Mouse (Mus musculus) left cerebral cortex, postnatal 4 days (tissue): Measurements from ENCODE around the gene Milr1. TPM values are rescaled to one million over a fixed set of nuclear protein-coding genes. Genes with fewer than 3 reads are reported as not detected.
"Not testable (repeated sequence)": the region's sequence is repeated elsewhere in the genome, so short reads cannot be mapped to it uniquely, and the experiment has no call there.

Experiments
- DNase-seq: peaks from one replicate; pipeline ENCODE4 v3.0.0-alpha.2; 2022
- intact Hi-C: fragments of 180-260 bp; cut with DNase I; formaldehyde crosslinking; loops from one replicate; pipeline ENCODE4 v1.15.1; 2025
- total RNA-seq, 2 experiments: library from RNA; stranded (reverse); gene quantifications; 2 replicates each; pipeline ENCODE4 v1.2.3; 2021

Milr1 gene
- total RNA-seq, 2 experiments from 2014 or later: 0.56 to 0.93 TPM

GRCm38 (mm10) chr11:106729656-106730055 lies 21.4 kb upstream of the Milr1 start:
- no peak for DNase-seq
- intact Hi-C loops: no loop called here

GRCm38 (mm10) chr11:106730714-106731113 lies 20.3 kb upstream of the Milr1 start:
- DNase-seq: no peak
- intact Hi-C loops: no loop called here

- DNase-seq: no peak
- intact Hi-C loops: no loop called here
Measured at GRCm38 (mm10) chr11:106736614-106737013, 14.4 kb upstream of the Milr1 start.

GRCm38 (mm10) chr11:106737178-106737621 lies 13.8 kb upstream of the Milr1 start:
- DNase-seq: peak; percentile 11
- intact Hi-C loops: no loop called here

GRCm38 (mm10) chr11:106739116-106739515 lies 11.9 kb upstream of the Milr1 start:
- intact Hi-C loops: no loop called here
- no peak for DNase-seq

- intact Hi-C loops: loop anchor here (5.0 to 10.0 kb wide), 2 partner anchors 236 to 323 kb away; no protein-coding TSS in a partner anchor
- DNase-seq: not testable (repeated sequence)
Measured at GRCm38 (mm10) chr11:106740724-106741123, 10.3 kb upstream of the Milr1 start.

GRCm38 (mm10) chr11:106741232-106741631 lies 9.8 kb upstream of the Milr1 start:
- DNase-seq: peak; percentile 59
- intact Hi-C loops: loop anchor here (5.0 to 10.0 kb wide), 2 partner anchors 236 to 324 kb away; no protein-coding TSS in a partner anchor

- intact Hi-C loops: loop anchor here (2.0 to 10.0 kb wide), 3 partner anchors 93 to 325 kb away; no protein-coding TSS in a partner anchor
- no peak for DNase-seq
Measured at GRCm38 (mm10) chr11:106741826-106742225, 9.2 kb upstream of the Milr1 start.

GRCm38 (mm10) chr11:106742388-106742841 lies 8.6 kb upstream of the Milr1 start:
- no peak for DNase-seq
- intact Hi-C loops: loop anchor here (2.0 to 10.0 kb wide), 3 partner anchors 94 to 325 kb away; no protein-coding TSS in a partner anchor

GRCm38 (mm10) chr11:106744949-106745348 lies 6.1 kb upstream of the Milr1 start:
- intact Hi-C loops: loop anchor here (5.0 to 10.0 kb wide), 2 partner anchors 240 to 328 kb away; no protein-coding TSS in a partner anchor
- no peak for DNase-seq

GRCm38 (mm10) chr11:106749557-106750120 lies 1.4 kb upstream of the Milr1 start:
- intact Hi-C loops: loop anchor here (10.0 kb wide), 1 partner anchor 245 kb away; no protein-coding TSS in a partner anchor
- not testable (repeated sequence) for DNase-seq

- DNase-seq: no peak
- intact Hi-C loops: no loop called here
Measured at GRCm38 (mm10) chr11:106750121-106750751, 790 bp upstream of the Milr1 start, which contains the start of gene Pecam1. Gene Pecam1 (minus strand): TSS chr11:106750628.

GRCm38 (mm10) chr11:106752103-106752502 lies 1.1 kb downstream of the Milr1 start:
- DNase-seq: no peak
- intact Hi-C loops: no loop called here

GRCm38 (mm10) chr11:106753314-106753713 lies 2.3 kb downstream of the Milr1 start:
- intact Hi-C loops: no loop called here
- no peak for DNase-seq

- intact Hi-C loops: no loop called here
- no peak for DNase-seq
Measured at GRCm38 (mm10) chr11:106755583-106755982, 4.6 kb downstream of the Milr1 start.

GRCm38 (mm10) chr11:106759028-106759427 lies 8.0 kb downstream of the Milr1 start:
- DNase-seq: no peak
- intact Hi-C loops: no loop called here

GRCm38 (mm10) chr11:106760511-106760910 lies 9.5 kb downstream of the Milr1 start:
- peak; percentile 39 for DNase-seq
- intact Hi-C loops: no loop called here

GRCm38 (mm10) chr11:106762139-106762799 lies 11.2 kb downstream of the Milr1 start:
- no peak for DNase-seq
- intact Hi-C loops: no loop called here

GRCm38 (mm10) chr11:106762800-106763185 lies 11.8 kb downstream of the Milr1 start:
- no peak for DNase-seq
- intact Hi-C loops: no loop called here

- DNase-seq: no peak
- intact Hi-C loops: no loop called here
Measured at GRCm38 (mm10) chr11:106766611-106767162, 15.7 kb downstream of the Milr1 start.

GRCm38 (mm10) chr11:106767516-106767915 lies 16.5 kb downstream of the Milr1 start:
- intact Hi-C loops: no loop called here

More at GRCm38 (mm10) chr11:106767516-106767915, 16.5 kb downstream of the Milr1 start:
- DNase-seq: no peak
